Mouse (Mus musculus): Measurements from ENCODE around the gene Vmp1. TPM values are rescaled to one million over a fixed set of nuclear protein-coding genes. Genes with fewer than 3 reads are reported as not detected.

Gene Vmp1
- polyA plus RNA-seq, 1 experiment, result 101 TPM

DNA sequence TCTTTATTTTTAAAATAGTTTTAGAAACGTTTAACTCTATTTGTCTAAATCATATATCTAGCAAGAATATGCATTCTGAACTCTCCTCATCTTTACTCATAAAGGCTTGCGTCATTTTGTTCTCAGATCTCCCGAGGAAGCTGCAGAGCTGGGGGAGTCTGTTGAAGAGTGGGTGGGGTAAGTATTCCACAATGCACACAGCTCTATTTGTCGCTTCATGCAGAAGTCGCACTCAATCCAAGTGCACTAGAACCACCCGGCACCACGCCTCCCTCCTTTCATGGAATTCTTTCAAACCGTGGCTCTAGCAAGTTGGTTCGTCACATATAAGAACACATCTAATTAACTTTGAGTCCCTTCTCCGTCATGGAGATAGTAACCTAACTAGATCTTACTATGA lies 93.1 kb downstream of the Vmp1 start:
- no peaks in the 10 kb centered on the region for H3K9me3 ChIP-seq (replicated peaks; ENCODE audit: control insufficient read depth, insufficient read depth, low read length, poor library complexity, severe bottlenecking)
- H3K27ac ChIP-seq (ENCODE audit: insufficient read depth, low read length), result no peak overlapping the region
- H3K36me3 ChIP-seq (ENCODE audit: control insufficient read depth, insufficient read depth, low read length, poor library complexity, severe bottlenecking), result peaks cover 4% of the 10 kb centered on the region; the same call in 1 of the 2 replicates
- H3K27me3 ChIP-seq (ENCODE audit: control insufficient read depth, insufficient read depth, low read length, poor library complexity, severe bottlenecking), result no peaks in the 10 kb centered on the region
- H3K4me3 ChIP-seq (ENCODE audit: low read depth, low read length), result no peak overlapping the region
- TF ChIP-seq EP300 (IDR thresholded peaks at IDR 0.05; ENCODE audit: insufficient read depth, low read depth, low read length) (no peak), CTCF (IDR thresholded peaks at IDR 0.05; ENCODE audit: low read depth, low read length) (no peak), POLR2A (IDR thresholded peaks at IDR 0.05; ENCODE audit: insufficient read depth, low read length) (no peak)
- H3K9ac ChIP-seq (ENCODE audit: low read depth, poor library complexity, severe bottlenecking), result no peak overlapping the region
- peaks cover 2% of the 10 kb centered on the region for H3K4me1 ChIP-seq (ENCODE audit: control insufficient read depth, insufficient read depth, low read length)

DNA sequence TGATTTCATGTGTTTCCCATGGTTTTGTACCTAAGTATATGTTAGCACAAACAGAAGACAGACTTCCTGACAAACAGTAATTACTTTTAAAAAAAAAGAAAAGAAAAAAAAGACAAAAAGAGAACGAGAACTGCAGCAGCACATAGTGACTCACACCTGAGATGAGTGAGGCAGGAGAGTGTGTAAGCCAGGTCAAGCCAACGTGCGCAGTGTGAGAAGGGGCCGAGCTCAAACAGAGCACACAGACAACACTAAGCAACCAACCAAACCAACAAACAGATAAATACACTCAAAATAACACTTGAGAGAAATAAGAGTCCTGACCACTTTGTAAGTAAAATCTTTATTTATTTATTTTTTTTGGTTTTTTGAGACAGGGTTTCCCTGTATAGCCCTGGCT lies 93.6 kb downstream of the Vmp1 start:
- H3K27ac ChIP-seq (ENCODE audit: insufficient read depth, low read length), result no peak overlapping the region
- no peaks in the 10 kb centered on the region for H3K9me3 ChIP-seq (replicated peaks; ENCODE audit: control insufficient read depth, insufficient read depth, low read length, poor library complexity, severe bottlenecking)
- H3K9ac ChIP-seq (ENCODE audit: low read depth, poor library complexity, severe bottlenecking), result no peak overlapping the region
- no peak overlapping the region for H3K4me3 ChIP-seq (ENCODE audit: low read depth, low read length)
- TF ChIP-seq EP300 (IDR thresholded peaks at IDR 0.05; ENCODE audit: insufficient read depth, low read depth, low read length), result no peak
- no peak for TF ChIP-seq CTCF (IDR thresholded peaks at IDR 0.05; ENCODE audit: low read depth, low read length)
- no peak for TF ChIP-seq POLR2A (IDR thresholded peaks at IDR 0.05; ENCODE audit: insufficient read depth, low read length)
- H3K27me3 ChIP-seq (ENCODE audit: control insufficient read depth, insufficient read depth, low read length, poor library complexity, severe bottlenecking), result no peaks in the 10 kb centered on the region
- peaks cover 2% of the 10 kb centered on the region for H3K4me1 ChIP-seq (ENCODE audit: control insufficient read depth, insufficient read depth, low read length)
- H3K36me3 ChIP-seq (ENCODE audit: control insufficient read depth, insufficient read depth, low read length, poor library complexity, severe bottlenecking), result peaks cover 4% of the 10 kb centered on the region

DNA sequence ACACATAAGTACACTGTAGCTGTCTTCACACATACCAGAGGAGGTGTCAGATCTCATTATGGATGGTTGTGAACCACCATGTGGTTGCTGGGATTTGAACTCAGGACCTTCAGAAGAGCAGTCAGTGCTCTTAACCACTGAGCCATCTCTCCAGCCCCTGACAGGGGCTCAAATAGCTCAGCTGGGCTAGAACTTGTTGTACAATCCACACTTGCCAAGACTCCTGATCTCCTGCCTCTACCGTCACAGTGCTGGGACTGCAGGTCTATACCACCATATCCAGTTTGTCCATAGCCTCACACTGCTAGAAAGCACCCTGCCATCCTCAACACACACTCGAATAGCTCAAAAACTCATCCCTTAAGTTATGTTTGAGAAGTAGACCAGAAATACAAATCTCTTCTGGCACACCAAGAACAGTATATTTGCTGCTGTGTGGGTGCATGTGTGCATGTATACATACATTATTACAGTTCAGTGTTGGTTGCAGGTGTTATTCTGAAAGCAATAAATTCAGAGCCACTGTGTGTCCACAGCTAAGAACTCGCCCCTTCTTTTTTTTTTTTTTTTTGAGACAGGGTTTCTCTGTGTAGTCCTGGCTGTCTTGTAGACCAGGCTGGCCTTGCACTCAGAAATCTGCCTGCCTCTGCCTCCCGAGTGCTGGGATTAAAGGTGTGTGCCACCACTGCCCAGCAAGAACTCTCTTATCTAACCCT lies 94.9 kb downstream of the Vmp1 start:
- Histone ChIP-seq H3K9ac (ENCODE audit: low read depth, poor library complexity, severe bottlenecking) (no peak overlapping the region), H3K4me3 (ENCODE audit: low read depth, low read length) (no peak overlapping the region), H3K27ac (ENCODE audit: insufficient read depth, low read length) (no peak overlapping the region), H3K27me3 (ENCODE audit: control insufficient read depth, insufficient read depth, low read length, poor library complexity, severe bottlenecking) (no peaks in the 10 kb centered on the region), H3K4me1 (ENCODE audit: control insufficient read depth, insufficient read depth, low read length) (peaks cover 2% of the 10 kb centered on the region), H3K9me3 (replicated peaks; ENCODE audit: control insufficient read depth, insufficient read depth, low read length, poor library complexity, severe bottlenecking) (no peaks in the 10 kb centered on the region), H3K36me3 (ENCODE audit: control insufficient read depth, insufficient read depth, low read length, poor library complexity, severe bottlenecking) (peaks cover 8% of the 10 kb centered on the region)
- no peak for TF ChIP-seq EP300 (IDR thresholded peaks at IDR 0.05; ENCODE audit: insufficient read depth, low read depth, low read length)
- TF ChIP-seq POLR2A (IDR thresholded peaks at IDR 0.05; ENCODE audit: insufficient read depth, low read length), result no peak
- TF ChIP-seq CTCF (IDR thresholded peaks at IDR 0.05; ENCODE audit: low read depth, low read length), result no peak

DNA sequence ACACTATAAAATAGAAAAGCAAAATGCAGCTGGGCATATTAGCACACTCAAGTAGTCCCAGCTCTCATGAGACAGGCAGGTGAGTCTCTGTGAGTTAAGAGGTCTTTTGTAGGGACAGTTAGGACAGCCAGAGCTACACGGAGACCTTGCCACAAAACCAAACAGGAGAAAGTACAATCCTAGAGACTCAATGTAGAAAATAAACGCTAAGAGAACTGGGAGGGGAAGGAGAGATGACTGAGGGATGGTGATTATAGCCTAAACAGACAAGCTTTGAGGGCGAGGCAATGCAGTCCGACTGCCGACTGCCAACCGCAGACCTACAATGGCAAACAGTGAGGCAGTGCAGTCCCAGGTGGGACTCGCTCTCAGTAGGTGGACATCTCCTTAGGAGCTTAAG lies 95.8 kb downstream of the Vmp1 start:
- no peaks in the 10 kb centered on the region for H3K9me3 ChIP-seq (replicated peaks; ENCODE audit: control insufficient read depth, insufficient read depth, low read length, poor library complexity, severe bottlenecking)
- H3K27me3 ChIP-seq (ENCODE audit: control insufficient read depth, insufficient read depth, low read length, poor library complexity, severe bottlenecking), result no peaks in the 10 kb centered on the region
- no peak for TF ChIP-seq POLR2A (IDR thresholded peaks at IDR 0.05; ENCODE audit: insufficient read depth, low read length)
- TF ChIP-seq CTCF (IDR thresholded peaks at IDR 0.05; ENCODE audit: low read depth, low read length), result no peak
- TF ChIP-seq EP300 (IDR thresholded peaks at IDR 0.05; ENCODE audit: insufficient read depth, low read depth, low read length), result no peak
- peaks cover 5% of the 10 kb centered on the region for H3K36me3 ChIP-seq (ENCODE audit: control insufficient read depth, insufficient read depth, low read length, poor library complexity, severe bottlenecking)
- no peak overlapping the region for H3K4me3 ChIP-seq (ENCODE audit: low read depth, low read length)
- peak overlapping the region; percentile 92 for H3K27ac ChIP-seq (ENCODE audit: insufficient read depth, low read length)
- H3K4me1 ChIP-seq (ENCODE audit: control insufficient read depth, insufficient read depth, low read length), result peaks cover 2% of the 10 kb centered on the region
- no peak overlapping the region for H3K9ac ChIP-seq (ENCODE audit: low read depth, poor library complexity, severe bottlenecking)

DNA sequence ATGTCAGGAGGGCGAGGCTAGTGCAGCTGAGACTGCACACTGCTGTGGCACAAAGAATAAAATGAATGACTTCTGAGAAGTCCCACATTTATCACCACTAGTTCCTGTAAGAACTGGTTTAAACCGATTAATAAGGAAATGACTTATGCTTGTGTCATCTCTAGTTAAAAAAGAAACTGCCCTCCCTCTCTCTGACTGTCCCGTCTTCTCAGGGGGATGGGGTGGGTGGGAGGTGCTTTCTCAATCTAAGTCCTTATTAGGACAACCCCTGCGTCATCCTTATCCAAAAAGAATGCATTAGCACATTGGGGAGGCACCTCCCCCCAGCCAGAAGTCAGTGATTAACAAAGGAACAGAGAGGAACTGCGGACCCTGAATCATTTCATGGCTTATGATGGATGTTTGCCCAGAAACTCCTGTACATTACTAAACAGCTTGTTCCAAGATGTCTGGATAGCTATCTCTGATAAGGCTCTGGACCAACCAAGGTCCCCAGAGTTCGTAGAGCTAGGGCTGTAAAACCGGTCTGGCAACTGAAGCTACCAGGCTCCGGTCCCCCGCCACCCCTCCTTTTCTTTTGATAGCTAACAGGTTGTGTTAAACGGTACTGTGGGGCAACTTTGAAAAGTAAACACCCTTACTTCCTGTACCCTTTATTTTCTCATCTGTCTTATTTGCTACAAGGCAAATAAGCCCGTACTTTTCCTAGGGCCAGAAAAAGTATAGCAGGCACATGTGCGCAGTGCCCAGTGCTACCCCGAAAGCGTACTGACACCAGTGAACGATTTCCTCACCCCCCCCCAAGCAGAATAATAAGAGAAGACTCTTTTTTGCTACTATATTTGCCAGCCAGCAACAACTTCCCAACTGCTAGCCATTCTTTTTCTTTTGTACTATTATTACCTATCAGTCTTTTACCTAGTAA lies 96.5 kb downstream of the Vmp1 start:
- Histone ChIP-seq H3K4me1 (ENCODE audit: control insufficient read depth, insufficient read depth, low read length) (peaks cover 2% of the 10 kb centered on the region), H3K9me3 (replicated peaks; ENCODE audit: control insufficient read depth, insufficient read depth, low read length, poor library complexity, severe bottlenecking) (no peaks in the 10 kb centered on the region), H3K27me3 (ENCODE audit: control insufficient read depth, insufficient read depth, low read length, poor library complexity, severe bottlenecking) (no peaks in the 10 kb centered on the region), H3K4me3 (ENCODE audit: low read depth, low read length) (peak overlapping the region; percentile 44), H3K36me3 (ENCODE audit: control insufficient read depth, insufficient read depth, low read length, poor library complexity, severe bottlenecking) (peaks cover 5% of the 10 kb centered on the region), H3K27ac (ENCODE audit: insufficient read depth, low read length) (peak overlapping the region; percentile 92), H3K9ac (ENCODE audit: low read depth, poor library complexity, severe bottlenecking) (peak overlapping the region; percentile 42)
- TF ChIP-seq CTCF (IDR thresholded peaks at IDR 0.05; ENCODE audit: low read depth, low read length) (no peak), EP300 (IDR thresholded peaks at IDR 0.05; ENCODE audit: insufficient read depth, low read depth, low read length) (peak; percentile 79), POLR2A (IDR thresholded peaks at IDR 0.05; ENCODE audit: insufficient read depth, low read length) (no peak)

Measured in ES-Bruce4 (cell line).